Mouse (Mus musculus) heart, embryonic 16.5 days (tissue): Measurements from ENCODE around the gene Olfml1. TPM values are rescaled to one million over a fixed set of nuclear protein-coding genes. Genes with fewer than 3 reads are reported as not detected.

Experiments
- ATAC-seq: fragments of 200-750 bp; cut with Nextera tagmentation; replicated peaks from 2 replicates; pipeline ENCODE4 v1.8.0; 2017; ENCODE audit warnings: moderate number of reproducible peaks; ENCODE audit not compliant: insufficient read depth, low FRiP score; ENCODE audit errors: extremely low read depth
- H3K27ac ChIP-seq: fragments of 300-500 bp; sonication (generic); 2 replicates; pipeline ENCODE4 v1.5.1; 2014; ENCODE audit warnings: mild to moderate bottlenecking, low read length, control low read depth, moderate library complexity
- H3K27me3 ChIP-seq: fragments of 300-500 bp; sonication (generic); 2 replicates; pipeline ENCODE4 v1.6.1; 2014; ENCODE audit warnings: low read length, mixed read lengths; ENCODE audit not compliant: control insufficient read depth, insufficient read depth
- H3K36me3 ChIP-seq: fragments of 300-500 bp; sonication (generic); 2 replicates; pipeline ENCODE4 v1.6.1; 2014; ENCODE audit not compliant: control insufficient read depth, insufficient read depth
- H3K4me1 ChIP-seq: fragments of 300-500 bp; sonication (generic); 2 replicates; pipeline ENCODE4 v1.6.1; 2014; ENCODE audit warnings: low read length, mixed read lengths; ENCODE audit not compliant: control insufficient read depth, insufficient read depth
- H3K4me2 ChIP-seq: fragments of 300-500 bp; sonication (generic); 2 replicates; pipeline ENCODE4 v1.6.1; 2014; ENCODE audit warnings: low read depth, mild to moderate bottlenecking, control low read depth, low read length
- H3K4me3 ChIP-seq: fragments of 300-500 bp; sonication (generic); 2 replicates; pipeline ENCODE4 v1.5.1; 2014; ENCODE audit warnings: mild to moderate bottlenecking, control low read depth, low read length
- H3K9ac ChIP-seq: fragments of 300-500 bp; sonication (generic); 2 replicates; pipeline ENCODE4 v1.6.1; 2014; ENCODE audit warnings: low read length, control low read depth
- H3K9me3 ChIP-seq: fragments of 300-500 bp; sonication (generic); replicated peaks from 2 replicates; pipeline ENCODE4 v1.6.1; 2016; ENCODE audit warnings: low read length; ENCODE audit not compliant: control insufficient read depth
- WGBS: fragments of 180-500 bp; shearing (Covaris S2); extraction: QIAGEN DNeasy Blood & Tissue Kit; methylation state at CpG from one replicate; pipeline ENCODE4 v1.1.7; 2014; 5-methylcytosine and 5-hydroxymethylcytosine counted together
- polyA plus RNA-seq: library from polyadenylated mRNA; unstranded; fragments of >200 nt; fragmentation: Nextera tagmentation; extraction: Ambion mirVana; gene quantifications from 2 replicates; pipeline ENCODE4 v1.2.1, GENCODE M21; 2015

The Olfml1 gene
- 6.6 and 7.5 TPM in 2 replicates for polyA plus RNA-seq

- H3K4me3 ChIP-seq = peak within 1 kb of the TSS; percentile 36
- no peaks in the 10 kb centered on the region for H3K27me3 ChIP-seq
- peak within 1 kb of the TSS; percentile 64 for H3K27ac ChIP-seq
- peak; percentile 76 for ATAC-seq
- WGBS = 44% methylated on average over 7 of the region's 7 CpGs
- no peaks in the 10 kb centered on the region for H3K36me3 ChIP-seq
- no peaks in the 10 kb centered on the region for H3K4me1 ChIP-seq
- 0 out of 2 replicates have a peak, but pooled peaks cover 3% of the 10 kb centered on the region for H3K9me3 ChIP-seq
- no peak within 1 kb of the TSS for H3K9ac ChIP-seq
- H3K4me2 ChIP-seq = peak within 1 kb of the TSS; percentile 44
Measured at GRCm38 (mm10) chr7:107567261-107567671, at the start of gene Olfml1. TSS of gene Olfml1 (plus strand) at chr7:107567446.

GRCm38 (mm10) chr7:107519256-107520025 lies 47.8 kb upstream of the Olfml1 start:
- Histone ChIP-seq H3K27ac (no peak overlapping the region), H3K36me3 (no peaks in the 10 kb centered on the region), H3K27me3 (no peaks in the 10 kb centered on the region), H3K4me1 (peaks cover 5% of the 10 kb centered on the region; the same call in 1 of the 2 replicates), H3K4me2 (no peak overlapping the region), H3K9ac (no peak overlapping the region), H3K4me3 (no peak overlapping the region), H3K9me3 (no peaks in the 10 kb centered on the region)
- 68% methylated on average over 12 of the region's 12 CpGs for WGBS
- no peak for ATAC-seq

DNA sequence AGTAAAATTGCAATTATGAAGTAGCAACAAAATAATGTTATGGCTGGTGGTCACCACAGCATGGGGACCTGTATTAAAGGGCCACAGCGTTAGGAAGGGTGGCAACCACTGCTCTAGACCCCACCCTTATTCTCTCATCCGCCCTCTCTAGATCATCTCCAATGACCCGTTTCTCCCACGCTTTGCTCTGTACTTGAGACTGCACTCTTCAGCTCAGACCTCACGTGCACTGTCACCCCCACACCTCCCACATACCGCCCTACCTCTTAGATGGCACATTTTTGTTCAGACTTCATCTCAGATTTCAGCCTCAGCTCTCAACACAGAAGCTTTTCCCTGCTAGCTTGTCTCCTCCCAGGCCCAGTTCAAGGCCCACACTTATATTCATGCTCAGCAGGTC lies 45.8 kb upstream of the Olfml1 start:
- Histone ChIP-seq H3K9me3 (no peaks in the 10 kb centered on the region), H3K27ac (no peak overlapping the region), H3K4me1 (peaks cover 5% of the 10 kb centered on the region; the same call in 1 of the 2 replicates), H3K4me2 (no peak overlapping the region), H3K36me3 (no peaks in the 10 kb centered on the region), H3K27me3 (no peaks in the 10 kb centered on the region), H3K9ac (no peak overlapping the region), H3K4me3 (no peak overlapping the region)
- no peak for ATAC-seq
- 74% methylated on average over 6 of the region's 6 CpGs for WGBS

DNA sequence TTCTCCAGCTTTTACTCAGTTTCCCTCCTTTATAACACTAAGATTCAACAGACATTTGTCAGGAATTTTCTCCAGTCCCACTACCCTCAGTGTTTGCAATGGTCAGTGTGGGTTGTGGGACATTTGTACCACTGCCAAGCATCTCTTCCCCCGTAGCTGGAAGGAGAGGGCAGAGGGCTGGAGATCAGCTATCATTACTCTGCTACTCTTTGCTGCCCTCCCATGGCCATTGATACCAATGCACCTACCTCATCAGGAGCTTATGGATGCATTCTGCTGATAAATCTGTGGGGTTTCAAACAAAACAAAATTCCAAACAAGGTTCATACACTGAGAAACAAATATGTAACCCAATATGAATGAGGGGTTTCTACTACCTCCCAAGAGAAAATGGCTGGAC lies 40.9 kb upstream of the Olfml1 start:
- no peak overlapping the region for H3K4me3 ChIP-seq
- no peaks in the 10 kb centered on the region for H3K4me1 ChIP-seq
- no peaks in the 10 kb centered on the region for H3K27me3 ChIP-seq
- H3K27ac ChIP-seq = no peak overlapping the region
- no peaks in the 10 kb centered on the region for H3K36me3 ChIP-seq
- no peak for ATAC-seq
- WGBS = 12% methylated on average over 1 of the region's 1 CpGs
- no peak overlapping the region for H3K9ac ChIP-seq
- no peaks in the 10 kb centered on the region for H3K9me3 ChIP-seq
- no peak overlapping the region for H3K4me2 ChIP-seq

GRCm38 (mm10) chr7:107528169-107528772 lies 39.0 kb upstream of the Olfml1 start:
- Histone ChIP-seq H3K27ac (no peak overlapping the region), H3K4me2 (no peak overlapping the region), H3K9ac (no peak overlapping the region), H3K4me1 (no peaks in the 10 kb centered on the region), H3K36me3 (no peaks in the 10 kb centered on the region), H3K4me3 (no peak overlapping the region), H3K9me3 (no peaks in the 10 kb centered on the region), H3K27me3 (no peaks in the 10 kb centered on the region)
- 69% methylated on average over 3 of the region's 3 CpGs for WGBS
- ATAC-seq = no peak

GRCm38 (mm10) chr7:107529364-107529763 lies 37.9 kb upstream of the Olfml1 start:
- no peaks in the 10 kb centered on the region for H3K27me3 ChIP-seq
- WGBS = 57% methylated on average over 5 of the region's 5 CpGs
- ATAC-seq = no peak
- H3K4me2 ChIP-seq = no peak overlapping the region
- H3K4me1 ChIP-seq = no peaks in the 10 kb centered on the region
- no peak overlapping the region for H3K4me3 ChIP-seq
- H3K27ac ChIP-seq = no peak overlapping the region
- H3K9me3 ChIP-seq = peaks cover 2% of the 10 kb centered on the region; the same call in 1 of the 2 replicates
- no peak overlapping the region for H3K9ac ChIP-seq
- no peaks in the 10 kb centered on the region for H3K36me3 ChIP-seq

DNA sequence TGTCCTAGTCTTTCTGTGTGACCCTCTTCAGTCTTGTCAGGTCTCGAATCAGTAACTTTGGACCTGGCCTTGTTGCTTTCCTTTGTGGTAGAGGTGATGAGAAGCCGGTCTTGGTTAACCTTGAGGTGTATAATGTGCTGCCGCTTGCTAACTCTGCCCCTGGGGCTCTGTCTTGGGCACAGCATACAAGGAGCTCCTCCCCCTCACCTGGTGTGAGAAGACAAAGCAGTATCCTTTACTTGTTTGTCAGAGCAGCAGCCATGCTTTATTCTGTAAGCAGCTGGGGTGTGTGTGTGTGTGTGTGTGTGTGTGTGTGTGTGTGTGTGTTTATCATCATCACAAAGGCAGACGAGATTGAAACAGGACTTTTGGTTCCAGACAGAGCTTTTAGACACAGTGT lies 31.9 kb upstream of the Olfml1 start:
- ATAC-seq = no peak
- Histone ChIP-seq H3K27ac (no peak overlapping the region), H3K4me2 (no peak overlapping the region), H3K4me1 (no peaks in the 10 kb centered on the region), H3K27me3 (no peaks in the 10 kb centered on the region), H3K4me3 (no peak overlapping the region), H3K9ac (no peak overlapping the region), H3K9me3 (peaks cover 2% of the 10 kb centered on the region; the same call in 1 of the 2 replicates), H3K36me3 (no peaks in the 10 kb centered on the region)
- 81% methylated on average over 4 of the region's 4 CpGs for WGBS

GRCm38 (mm10) chr7:107536516-107536915 lies 30.7 kb upstream of the Olfml1 start:
- H3K27me3 ChIP-seq = no peaks in the 10 kb centered on the region

DNA sequence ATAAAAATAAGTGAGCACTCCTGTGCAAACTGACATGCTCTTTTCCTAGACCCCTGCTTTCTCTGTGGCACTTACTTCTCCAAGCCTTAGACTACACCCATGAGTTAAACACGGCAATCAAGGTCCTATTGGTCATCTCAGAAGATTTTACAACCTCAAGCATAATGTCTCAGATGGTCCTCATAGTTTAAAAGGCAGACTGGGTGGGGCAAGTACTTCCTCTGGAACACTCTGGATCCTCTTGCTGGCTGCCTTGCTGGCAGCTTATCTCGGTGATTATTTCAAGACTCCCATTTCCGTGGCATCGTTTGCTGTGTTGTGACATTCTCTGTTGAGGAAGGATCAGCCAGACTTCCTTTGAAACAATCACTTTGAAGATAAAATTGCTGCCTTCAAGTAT lies 27.2 kb upstream of the Olfml1 start:
- Histone ChIP-seq H3K27ac (no peak overlapping the region), H3K4me1 (no peaks in the 10 kb centered on the region), H3K4me3 (no peak overlapping the region), H3K36me3 (no peaks in the 10 kb centered on the region), H3K9me3 (no peaks in the 10 kb centered on the region), H3K9ac (no peak overlapping the region), H3K27me3 (no peaks in the 10 kb centered on the region), H3K4me2 (no peak overlapping the region)
- WGBS = 20% methylated on average over 4 of the region's 4 CpGs
- no peak for ATAC-seq

More at GRCm38 (mm10) chr7:107536516-107536915, 30.7 kb upstream of the Olfml1 start:
- 66% methylated on average over 6 of the region's 6 CpGs for WGBS
- Histone ChIP-seq H3K4me1 (no peaks in the 10 kb centered on the region), H3K36me3 (no peaks in the 10 kb centered on the region), H3K9me3 (peaks cover 2% of the 10 kb centered on the region; the same call in 1 of the 2 replicates), H3K27ac (no peak overlapping the region), H3K4me3 (no peak overlapping the region), H3K9ac (no peak overlapping the region), H3K4me2 (no peak overlapping the region)
- ATAC-seq = no peak
